Mouse (Mus musculus) CD8-positive naive resting alpha-beta T cell, adult 57 days (primary cell): ENCODE data around the gene Apoc2. TPM values are rescaled to one million over a fixed set of nuclear protein-coding genes. Genes with fewer than 3 reads are reported as not detected.

ENCODE experiments used
- total RNA-seq: library from RNA; stranded (reverse); gene quantifications from one replicate; pipeline ENCODE4 v1.2.4, GENCODE M21; 2023

The Apoc2 gene
- 2.1 TPM for total RNA-seq

DNA sequence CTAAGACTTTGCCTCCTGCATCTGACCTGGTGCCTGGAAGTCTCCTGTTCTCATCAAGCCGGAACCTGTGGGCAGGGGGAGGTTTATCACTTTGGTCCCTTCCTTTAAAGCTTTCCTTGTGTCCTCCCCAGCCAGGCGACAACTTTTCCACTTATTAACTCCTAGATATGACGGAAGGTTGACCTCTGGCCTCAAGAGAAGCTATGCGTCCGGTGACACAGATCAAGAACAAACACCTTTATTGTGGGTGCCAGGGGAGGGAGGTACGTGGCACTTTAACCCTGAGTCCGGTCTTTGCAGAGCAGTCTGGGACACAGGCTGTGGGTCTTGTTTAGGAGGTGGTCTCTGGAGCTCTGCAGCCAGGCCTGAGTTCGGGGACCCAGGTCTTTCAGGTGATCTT is at the start of gene Apoc2:
TSS of gene Apoc2 (minus strand) at position 70 of the 400 bp plus-strand sequence.

GRCm38 (mm10) chr7:19715239-19716054 is 37.7 kb upstream of the Apoc2 start, which contains the start of gene Tomm40:
TSS of gene Tomm40 (minus strand) at chr7:19715438.

GRCm38 (mm10) chr7:19698907-19699826 is 21.4 kb upstream of the Apoc2 start, which contains the start of gene Apoe:
TSS of gene Apoe (minus strand) at chr7:19699188.

GRCm38 (mm10) chr7:19691873-19692865 is 14.4 kb upstream of the Apoc2 start, which contains the start of gene Apoc1:
TSS of gene Apoc1 (minus strand) at chr7:19692660.

GRCm38 (mm10) chr7:19681202-19681694 is 3.5 kb upstream of the Apoc2 start, which contains the start of the genes Gm44805 and Apoc4:
TSS of gene Gm44805 (minus strand) at chr7:19681423.
TSS of gene Apoc4 (minus strand) at chr7:19681479.

GRCm38 (mm10) chr7:19664955-19665841 is 12.5 kb downstream of the Apoc2 start, which contains the start of gene Clptm1:
TSS of gene Clptm1 (minus strand) at chr7:19665033.

DNA sequence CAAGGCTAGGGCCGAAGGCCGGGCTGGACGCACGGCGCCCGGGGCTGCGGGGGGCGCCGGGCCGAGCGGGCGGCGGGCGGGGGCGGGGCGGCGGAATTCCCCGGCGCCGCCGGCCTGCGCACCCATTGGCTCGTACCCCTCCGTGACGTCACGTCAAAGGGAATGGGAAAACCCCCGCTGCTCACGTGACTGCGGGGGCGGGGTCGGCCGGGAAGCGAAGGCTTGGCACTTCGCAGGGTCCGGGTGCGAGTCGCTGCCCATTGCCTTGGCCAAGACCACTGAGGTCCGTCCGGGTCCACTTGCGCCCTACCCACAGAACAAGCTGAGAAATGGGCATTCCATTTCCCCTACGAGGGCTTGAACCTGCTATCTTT is 48.4 kb downstream of the Apoc2 start, which contains the start of gene Relb:
TSS of gene Relb (minus strand) at position 78 of the 374 bp plus-strand sequence.

Other genes starting within 250 kb of the Apoc2 start
- 26.6 TPM for gene Mark4, start 219.1 kb downstream of the Apoc2 start, total RNA-seq
- not detected for gene Exoc3l2, start 214.6 kb downstream of the Apoc2 start, total RNA-seq
- 3.8 TPM for gene Bloc1s3, start 169.6 kb downstream of the Apoc2 start, total RNA-seq
- 24.3 TPM for gene Trappc6a, start 169.5 kb downstream of the Apoc2 start, total RNA-seq
- not detected for gene Nkpd1, start 160.1 kb downstream of the Apoc2 start, total RNA-seq
- 51.4 TPM for gene Ppp1r37, start 114.9 kb downstream of the Apoc2 start, total RNA-seq
- 2.4 TPM for gene Zfp296, start 100.7 kb downstream of the Apoc2 start, total RNA-seq
- 48.1 TPM for gene Gemin7, start 100.3 kb downstream of the Apoc2 start, total RNA-seq
- gene Clasrp, start 73.5 kb downstream of the Apoc2 start, total RNA-seq = 87.8 TPM
- gene Relb, start 48.5 kb downstream of the Apoc2 start, total RNA-seq = 44.9 TPM
- 70.1 TPM for gene Clptm1, start 12.9 kb downstream of the Apoc2 start, total RNA-seq
- not detected for gene Gm44805, start 3.5 kb upstream of the Apoc2 start, total RNA-seq
- not detected for gene Apoc4, start 3.5 kb upstream of the Apoc2 start, total RNA-seq
- 1.4 TPM for gene Apoc1, start 14.7 kb upstream of the Apoc2 start, total RNA-seq
- gene Apoe, start 21.2 kb upstream of the Apoc2 start, total RNA-seq = 33.1 TPM
- 59.7 TPM for gene Tomm40, start 37.5 kb upstream of the Apoc2 start, total RNA-seq
- not detected for gene Nectin2, start 72.5 kb upstream of the Apoc2 start, total RNA-seq
- gene Bcam, start 93.1 kb upstream of the Apoc2 start, total RNA-seq = not detected
- gene Cblc, start 118.9 kb upstream of the Apoc2 start, total RNA-seq = 1.0 TPM
- 14.5 TPM for gene Bcl3, start 144.8 kb upstream of the Apoc2 start, total RNA-seq
- not detected for gene Gm19345, start 174.1 kb upstream of the Apoc2 start, total RNA-seq
- gene Ceacam16, start 183.4 kb upstream of the Apoc2 start, total RNA-seq = 2.1 TPM
- gene Ceacam19, start 210.0 kb upstream of the Apoc2 start, total RNA-seq = not detected
- gene Pvr, start 243.2 kb upstream of the Apoc2 start, total RNA-seq = 40.8 TPM